Mouse (Mus musculus): ENCODE measurements around the gene Zbtb25.

Gene Zbtb25

GRCm38 (mm10) chr12:76376649-76377048 lies 7.2 kb upstream of the Zbtb25 start:
- DNase-seq (ENCODE audit: low spot score) = no peak

DNA sequence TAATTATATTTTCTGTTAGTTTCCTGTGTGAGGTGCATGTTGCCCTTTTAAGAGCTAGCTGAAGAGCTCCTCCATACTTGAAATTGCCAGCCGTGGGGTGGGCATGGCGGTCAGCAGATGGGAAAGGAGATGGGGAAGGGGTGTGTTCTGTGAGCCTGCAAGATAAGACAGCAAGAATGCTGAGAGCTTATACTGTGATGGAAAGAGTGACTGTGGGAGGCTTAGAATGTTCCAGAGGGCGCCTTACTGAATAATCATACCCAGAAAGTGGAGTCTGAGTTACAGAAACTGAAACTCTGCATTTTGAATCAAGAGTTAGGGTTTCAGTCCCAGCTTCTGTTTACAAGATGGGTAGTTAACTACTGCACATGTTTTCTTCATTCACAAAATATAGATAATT lies 6.1 kb upstream of the Zbtb25 start:
- no peak for DNase-seq (ENCODE audit: low spot score)

GRCm38 (mm10) chr12:76374911-76375310 lies 5.5 kb upstream of the Zbtb25 start:
- no peak for DNase-seq (ENCODE audit: low spot score)

DNA sequence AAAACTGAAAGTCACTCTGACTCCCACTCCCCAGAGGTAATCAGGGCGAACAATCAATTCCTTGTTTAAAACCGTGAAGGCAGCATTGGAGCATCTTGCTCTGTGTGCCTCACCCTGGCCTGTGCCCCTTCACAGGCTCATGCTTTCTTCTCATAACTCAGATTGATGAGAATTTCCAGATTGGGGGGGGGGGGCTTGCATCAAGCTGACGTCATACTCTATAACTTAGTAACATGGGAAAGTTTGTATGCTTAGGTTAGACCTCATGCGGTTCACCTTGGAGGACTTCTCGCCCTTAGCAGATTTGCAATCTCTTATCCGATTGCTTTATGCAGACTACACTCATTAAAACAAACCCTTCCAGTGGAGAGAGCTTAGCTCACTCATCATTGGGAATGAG lies 4.6 kb upstream of the Zbtb25 start:
- no peak for DNase-seq (ENCODE audit: low spot score)

DNA sequence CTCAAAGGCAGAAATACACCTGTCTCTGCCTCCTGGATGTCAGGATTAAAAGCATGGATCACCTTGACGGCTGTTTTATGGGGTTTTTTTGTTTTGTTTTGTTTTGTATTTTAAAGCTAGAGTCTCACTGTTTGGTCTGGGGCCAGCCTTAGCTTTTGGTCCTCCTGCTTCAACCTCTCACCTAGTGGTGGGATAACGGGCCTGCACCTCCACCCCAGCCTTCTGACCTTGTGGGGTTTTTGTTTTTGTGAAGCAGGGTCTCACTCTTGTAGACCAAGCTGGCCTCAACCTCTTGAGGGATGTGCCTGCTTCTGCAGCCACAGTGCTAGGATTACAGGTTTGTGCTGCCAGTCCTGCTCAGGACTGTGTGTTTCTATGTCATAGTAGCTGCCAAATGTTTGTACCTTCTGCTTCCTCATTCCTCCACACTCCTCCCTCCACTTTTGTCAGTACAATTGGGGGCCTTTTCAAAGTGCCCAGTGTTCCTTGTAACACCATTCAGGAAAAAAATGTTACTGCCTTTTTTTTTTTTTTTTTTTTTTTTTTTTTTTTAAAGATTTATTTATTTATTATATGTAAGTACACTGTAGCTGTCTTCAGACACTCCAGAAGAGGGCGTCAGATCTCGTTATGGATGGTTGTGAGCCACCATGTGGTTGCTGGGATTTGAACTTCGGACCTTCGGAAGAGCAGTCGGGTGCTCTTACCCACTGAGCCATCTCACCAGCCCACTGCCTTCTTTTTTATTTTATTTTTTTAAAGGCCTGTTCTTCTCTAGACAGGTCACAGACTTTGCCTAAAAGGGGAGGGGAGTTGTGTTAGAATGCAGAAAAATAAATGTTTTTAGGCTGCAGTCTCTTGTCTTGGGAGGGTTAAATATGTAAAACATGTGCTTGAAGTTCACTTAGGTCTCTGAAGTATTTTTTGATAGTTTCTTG lies 3.7 kb upstream of the Zbtb25 start:
- no peak for DNase-seq (ENCODE audit: low spot score)

DNA sequence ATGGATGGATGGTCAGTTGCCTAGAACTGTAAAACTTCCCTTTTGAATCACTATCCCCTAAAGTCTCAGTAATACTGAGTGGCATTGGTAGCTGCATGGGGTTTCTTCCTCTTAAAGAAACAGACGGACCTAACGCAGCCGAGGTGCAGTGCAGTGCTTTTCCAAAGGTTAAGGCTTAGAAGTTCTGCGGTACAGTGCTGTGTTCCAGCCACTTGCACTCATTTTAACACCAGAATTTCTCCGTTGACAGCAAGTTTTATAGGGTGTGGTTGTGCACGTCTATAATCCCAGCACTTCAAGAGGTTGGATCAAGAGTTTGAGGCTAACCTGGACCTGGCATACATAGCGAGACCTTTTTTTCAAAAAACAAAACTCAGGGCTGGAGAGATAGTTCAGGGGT lies 2.6 kb upstream of the Zbtb25 start:
- no peak for DNase-seq (ENCODE audit: low spot score)

DNA sequence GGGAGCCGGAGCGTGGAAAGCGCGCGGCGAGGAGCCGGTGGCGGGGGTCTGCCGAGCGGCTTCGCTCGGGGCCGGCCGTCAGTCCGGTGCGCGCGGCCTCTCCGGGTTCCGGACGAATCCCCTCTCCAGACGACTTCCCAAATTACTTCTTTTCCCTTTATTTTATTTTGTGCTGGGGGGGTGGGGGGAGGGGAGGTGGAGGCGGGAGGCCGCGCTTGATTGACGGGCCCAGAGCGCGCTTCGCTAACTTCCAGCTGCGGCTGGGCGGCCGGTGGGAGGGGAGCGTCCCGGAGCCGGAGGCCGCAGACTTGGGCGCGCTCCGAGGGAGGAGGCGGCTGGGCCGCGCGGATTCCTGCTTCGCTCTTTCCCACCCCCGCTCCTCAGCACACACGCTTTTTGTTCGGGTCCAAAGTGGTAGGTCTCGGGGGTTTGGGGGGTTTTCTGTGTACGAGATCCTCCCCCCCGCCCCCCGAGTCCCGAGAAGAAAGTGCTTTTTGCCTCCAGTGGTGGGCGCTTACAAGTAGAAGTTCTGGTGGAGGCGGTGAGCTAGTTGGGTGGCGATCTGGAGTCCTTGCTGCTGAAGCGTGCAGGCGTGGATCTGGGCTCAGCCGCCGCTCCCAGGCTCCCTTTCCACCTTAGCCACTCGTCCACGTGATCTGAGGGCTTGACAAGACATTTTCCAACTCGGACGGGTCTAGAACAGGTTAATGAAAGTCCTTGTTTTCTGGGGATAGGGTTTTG lies 1.6 kb upstream of the Zbtb25 start:
- peak; percentile 79 for DNase-seq (ENCODE audit: low spot score)

DNA sequence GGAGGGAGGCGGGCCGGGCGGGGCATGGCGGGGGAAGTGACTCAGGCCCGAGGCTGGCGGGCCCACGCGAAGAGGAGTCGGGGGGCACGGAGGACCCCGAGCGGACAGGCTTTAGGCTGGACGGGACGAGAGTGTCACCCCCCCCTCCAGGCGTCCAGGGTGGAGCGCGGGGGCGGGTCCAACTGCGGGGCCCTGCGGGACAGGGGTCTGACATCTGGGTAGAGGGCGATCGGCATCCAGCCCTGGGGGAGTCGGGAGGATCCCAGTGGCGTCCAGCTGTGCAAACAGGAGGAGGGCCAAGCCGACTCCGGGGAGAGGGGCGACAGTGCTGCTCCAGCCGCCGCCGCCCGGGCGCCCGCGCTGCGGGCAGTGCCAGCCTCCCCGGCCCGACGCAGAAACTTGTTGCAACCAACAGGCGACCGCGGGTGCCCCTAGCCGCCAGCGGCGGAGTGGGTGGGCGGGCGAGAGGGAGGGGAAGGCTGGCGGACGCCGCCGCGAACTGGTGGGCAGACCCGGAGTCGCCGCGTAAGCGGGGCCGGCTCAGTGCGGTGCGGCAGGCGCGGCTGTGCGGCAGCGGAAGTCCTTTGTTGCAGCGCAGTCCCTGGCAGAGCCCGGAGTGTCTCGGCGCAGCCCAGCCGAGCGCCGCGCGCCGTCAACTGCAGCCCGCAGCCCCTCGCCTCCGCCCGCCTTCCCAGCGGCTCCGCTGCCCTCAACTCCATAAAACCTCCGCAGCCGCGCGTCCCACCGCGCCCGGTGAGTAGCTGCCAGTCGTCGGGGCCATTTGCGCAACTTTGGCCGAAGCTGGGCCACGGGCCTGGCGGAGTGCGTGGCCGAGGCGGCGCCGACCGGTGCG lies 802 bp upstream of the Zbtb25 start, which contains the start of gene Zbtb1:
TSS of gene Zbtb1 (plus strand) at position 289 of the 853 bp plus-strand sequence.
- DNase-seq (ENCODE audit: low spot score) = peak; percentile 65

- DNase-seq (ENCODE audit: low spot score) = peak; percentile 62
Observed at GRCm38 (mm10) chr12:76368790-76369205, 604 bp downstream of the Zbtb25 start.

DNA sequence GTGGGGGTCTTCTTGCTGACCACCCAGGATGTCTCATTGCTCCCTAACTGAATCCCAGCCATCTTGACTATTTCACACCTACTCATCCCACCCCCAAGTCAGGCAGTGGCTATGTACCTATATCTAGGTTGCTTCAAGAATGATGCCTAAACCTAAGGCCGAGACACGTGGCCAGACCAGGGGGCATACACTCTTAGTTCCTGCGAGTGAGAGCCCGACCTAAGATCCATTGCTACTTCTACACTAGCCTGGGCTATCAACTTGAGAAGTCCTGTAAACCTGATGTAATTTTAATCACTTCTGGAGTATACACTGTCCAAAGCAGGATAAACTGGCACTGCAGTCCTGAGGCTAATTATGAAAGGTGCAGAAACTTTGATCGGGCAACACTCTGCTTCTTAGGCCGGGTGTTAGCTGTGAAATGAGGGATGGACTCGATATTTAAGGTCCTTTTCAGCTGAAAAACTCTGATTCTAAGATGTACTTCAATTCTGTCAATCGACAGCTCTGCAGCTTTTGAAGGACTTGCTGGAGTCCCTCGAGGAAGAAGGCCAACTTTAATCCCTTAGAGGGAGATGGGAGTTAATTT lies 1.1 kb downstream of the Zbtb25 start:
- peak; percentile 24 for DNase-seq (ENCODE audit: low spot score)

DNA sequence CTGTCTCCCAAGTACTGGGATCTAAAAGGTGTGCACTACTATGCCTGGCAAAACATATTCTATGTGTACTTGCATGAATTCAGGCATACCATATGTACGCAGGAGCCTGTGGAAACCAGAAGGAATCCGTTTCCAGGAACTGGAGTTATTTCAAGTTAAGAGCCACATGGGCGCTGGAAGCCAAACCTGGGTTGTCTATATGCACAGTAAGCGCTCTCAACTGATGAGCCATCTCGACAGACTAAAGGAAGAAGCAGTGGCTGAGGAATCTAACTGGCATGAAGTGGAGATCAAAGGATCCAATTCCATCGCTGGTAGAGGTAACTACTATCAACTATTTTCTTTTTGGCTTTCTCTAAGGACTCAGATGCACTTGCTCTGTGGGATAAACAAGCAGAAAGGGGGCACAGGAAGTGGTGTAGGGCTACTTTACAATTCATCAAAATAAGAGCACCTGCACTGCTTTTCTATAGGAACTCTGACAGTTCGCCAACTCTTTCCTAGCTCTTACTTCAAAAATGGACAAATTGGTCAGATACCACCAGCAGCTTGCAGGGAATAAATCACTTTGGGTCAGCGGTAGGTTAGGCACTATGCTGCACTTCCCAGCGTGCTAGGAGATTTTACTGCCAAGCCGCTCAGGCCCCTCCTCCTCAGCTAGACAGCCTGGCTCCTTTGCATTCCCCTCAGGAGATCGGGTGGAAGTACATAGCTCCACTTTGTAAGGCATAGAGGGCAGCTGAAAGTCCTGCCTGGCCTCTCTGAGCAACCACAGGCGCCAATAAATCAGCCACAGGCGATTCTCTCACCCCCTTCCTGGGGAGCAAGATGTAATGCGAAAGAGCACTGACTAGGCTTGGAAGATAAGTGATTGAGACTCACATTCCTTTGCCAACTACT lies 2.1 kb downstream of the Zbtb25 start:
- DNase-seq (ENCODE audit: low spot score) = peak; percentile 45

DNA sequence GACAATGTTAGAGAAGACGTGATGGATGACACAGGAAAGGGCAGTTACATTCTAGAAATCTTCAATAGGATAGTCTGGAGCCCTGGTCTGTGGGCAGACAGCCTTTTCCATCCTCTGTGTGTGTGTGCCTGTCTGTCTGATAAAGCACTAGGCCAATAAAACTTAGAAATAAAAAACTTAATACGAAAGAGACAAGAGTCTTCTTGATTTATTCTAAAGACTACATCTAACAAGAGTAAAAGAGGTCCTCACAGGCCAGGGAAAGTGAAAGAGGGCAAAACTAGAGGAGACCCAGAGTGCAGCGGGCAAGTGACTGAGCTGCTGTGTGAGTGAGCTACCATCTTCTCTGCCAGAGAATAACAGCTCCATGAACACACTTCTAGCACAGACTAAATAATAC lies 3.1 kb downstream of the Zbtb25 start:
- no peak for DNase-seq (ENCODE audit: low spot score)

DNA sequence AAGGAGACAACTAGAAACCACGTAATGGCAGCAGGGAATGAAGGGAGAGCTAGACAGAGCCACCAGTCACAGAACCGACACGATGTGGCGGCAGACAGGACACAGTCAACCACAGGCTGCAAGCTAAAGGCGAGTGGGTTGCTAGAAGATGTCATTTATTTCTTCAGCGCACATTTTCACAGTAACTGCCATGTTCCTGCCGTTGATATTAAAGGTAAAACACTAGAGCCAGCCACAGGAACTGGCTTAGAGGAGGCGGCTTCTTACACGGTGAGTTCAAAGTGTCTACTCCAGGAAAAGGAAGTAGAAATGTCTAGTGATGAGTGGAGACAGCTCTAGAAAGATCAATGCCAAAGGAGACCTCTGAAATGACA lies 7.1 kb downstream of the Zbtb25 start:
- no peak for DNase-seq (ENCODE audit: low spot score)

- no peak for DNase-seq (ENCODE audit: low spot score)
Observed at GRCm38 (mm10) chr12:76361405-76362302, 7.7 kb downstream of the Zbtb25 start.

DNA sequence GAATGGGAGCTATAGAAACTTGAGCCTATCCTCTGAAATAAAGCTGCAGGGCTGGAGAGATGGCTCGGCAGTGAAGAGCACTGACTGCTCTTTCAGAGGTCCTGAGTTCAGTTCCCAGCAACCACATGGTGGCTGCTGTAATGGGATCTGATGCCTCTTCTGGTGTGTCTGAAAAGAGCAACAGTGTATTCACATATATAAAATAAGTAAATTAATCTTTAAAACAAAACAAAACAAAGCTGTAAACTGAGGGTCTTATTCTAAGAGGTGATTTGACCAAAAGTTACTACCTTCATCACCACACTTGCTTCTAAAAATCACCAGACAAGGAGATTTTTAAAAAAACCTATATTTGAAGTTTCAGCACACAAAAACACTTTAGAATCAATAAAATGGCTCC lies 8.5 kb downstream of the Zbtb25 start:
- DNase-seq (ENCODE audit: low spot score) = no peak

DNA sequence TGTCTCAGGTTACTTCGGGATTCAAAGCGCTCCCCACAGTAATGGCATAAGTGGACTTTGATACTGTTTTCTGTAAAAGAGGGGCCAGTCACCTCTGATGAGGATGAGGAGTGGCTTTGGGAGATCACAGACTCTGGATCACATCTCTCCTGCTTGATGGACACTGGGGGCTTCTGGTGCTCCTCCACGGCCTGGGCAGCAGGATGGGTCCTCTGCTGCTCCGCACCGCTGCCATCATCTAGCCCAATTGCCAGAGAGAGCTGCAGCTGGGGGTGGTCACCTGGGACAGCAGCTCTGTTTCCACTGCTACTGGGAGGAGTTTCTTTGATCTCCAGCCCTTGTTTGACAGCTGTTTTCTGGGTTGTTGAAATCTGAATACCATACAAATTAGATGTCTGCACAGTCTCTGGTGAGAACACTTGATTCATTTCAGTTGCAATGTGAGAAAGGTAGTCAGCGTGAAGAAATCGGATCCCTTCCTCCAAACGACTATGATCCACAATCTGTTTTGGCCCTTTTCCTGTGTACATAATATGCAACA lies 19.7 kb downstream of the Zbtb25 start:
- DNase-seq (ENCODE audit: low spot score) = no peak

GRCm38 (mm10) chr12:76345759-76346455 lies 23.5 kb downstream of the Zbtb25 start:
- peak; percentile 83 for DNase-seq (ENCODE audit: low spot score)

DNA sequence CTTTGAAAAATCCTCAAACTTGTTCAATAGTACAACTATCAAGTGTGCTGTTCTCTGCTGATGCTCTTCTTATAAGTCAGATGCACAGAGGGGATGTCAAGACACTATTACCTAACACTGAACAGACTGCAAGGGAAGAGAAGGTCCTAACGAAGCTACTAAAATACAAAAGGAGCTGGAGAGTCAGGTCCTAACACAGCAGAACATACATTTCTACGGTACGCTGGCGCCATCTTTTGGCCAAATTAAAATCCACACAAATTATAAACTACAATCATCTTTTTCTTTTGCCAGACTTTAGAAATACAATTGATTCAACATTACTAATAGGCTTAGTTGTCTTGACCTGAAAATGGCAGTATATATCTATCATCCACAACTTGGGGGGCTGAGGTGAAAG lies 28.3 kb downstream of the Zbtb25 start:
- peak; percentile 55 for DNase-seq (ENCODE audit: low spot score)

All from adipocyte (in vitro differentiated cells).